Mouse (Mus musculus): ENCODE measurements around the gene Myo19. TPM values are rescaled to one million over a fixed set of nuclear protein-coding genes. Genes with fewer than 3 reads are reported as not detected.

Gene Myo19
- polyA plus RNA-seq, 1 experiment from 2014 or later: 10.0 TPM

- H3K27ac ChIP-seq (ENCODE audit: low read depth): peak overlapping the region; percentile 91
- H3K9ac ChIP-seq (ENCODE audit: low read length): peak overlapping the region; percentile 86
- no peaks in the 10 kb centered on the region for H3K9me3 ChIP-seq (ENCODE audit: control insufficient read depth, low read length)
- H3K27me3 ChIP-seq (replicated peaks; ENCODE audit: control insufficient read depth, insufficient read depth, low read length): no peaks in the 10 kb centered on the region
- WGBS: under 1% methylated on average over 24 of the region's 24 CpGs
- H3K4me3 ChIP-seq (ENCODE audit: low read depth, low read length): peak overlapping the region; percentile 63
- DNase-seq (ENCODE audit: low spot score): no peak
- H3K36me3 ChIP-seq (ENCODE audit: control insufficient read depth, insufficient read depth, low read length): peaks cover 20% of the 10 kb centered on the region
- peaks cover 7% of the 10 kb centered on the region; the same call in 1 of the 2 replicates for H3K4me1 ChIP-seq (replicated peaks; ENCODE audit: control insufficient read depth, insufficient read depth, low read length)
- ATAC-seq (replicated peaks; ENCODE audit: low FRiP score, low TSS enrichment, low read depth): peak; percentile 64
- H3K4me2 ChIP-seq (ENCODE audit: low read length): peak overlapping the region; percentile 96
Observed at GRCm38 (mm10) chr11:84880465-84880961, 565 bp downstream of the Myo19 start.

- peaks cover 23% of the 10 kb centered on the region for H3K36me3 ChIP-seq (ENCODE audit: control insufficient read depth, insufficient read depth, low read length)
- H3K4me1 ChIP-seq (replicated peaks; ENCODE audit: control insufficient read depth, insufficient read depth, low read length): peaks cover 7% of the 10 kb centered on the region; the same call in 1 of the 2 replicates
- WGBS: 49% methylated on average over 9 of the region's 9 CpGs
- peak overlapping the region; percentile 63 for H3K4me3 ChIP-seq (ENCODE audit: low read depth, low read length)
- no peaks in the 10 kb centered on the region for H3K27me3 ChIP-seq (replicated peaks; ENCODE audit: control insufficient read depth, insufficient read depth, low read length)
- H3K9me3 ChIP-seq (ENCODE audit: control insufficient read depth, low read length): no peaks in the 10 kb centered on the region
- H3K4me2 ChIP-seq (ENCODE audit: low read length): peak overlapping the region; percentile 96
- ATAC-seq (replicated peaks; ENCODE audit: low FRiP score, low TSS enrichment, low read depth): no peak
- peak overlapping the region; percentile 86 for H3K9ac ChIP-seq (ENCODE audit: low read length)
- peak overlapping the region; percentile 91 for H3K27ac ChIP-seq (ENCODE audit: low read depth)
- DNase-seq (ENCODE audit: low spot score): no peak
Observed at GRCm38 (mm10) chr11:84880971-84881370, 1.0 kb downstream of the Myo19 start.

- Histone ChIP-seq H3K4me3 (ENCODE audit: low read depth, low read length) (no peak overlapping the region), H3K36me3 (ENCODE audit: control insufficient read depth, insufficient read depth, low read length) (peaks cover 31% of the 10 kb centered on the region), H3K9ac (ENCODE audit: low read length) (no peak overlapping the region), H3K4me1 (replicated peaks; ENCODE audit: control insufficient read depth, insufficient read depth, low read length) (peaks cover 7% of the 10 kb centered on the region; the same call in 1 of the 2 replicates), H3K27me3 (replicated peaks; ENCODE audit: control insufficient read depth, insufficient read depth, low read length) (no peaks in the 10 kb centered on the region), H3K27ac (ENCODE audit: low read depth) (no peak overlapping the region), H3K9me3 (ENCODE audit: control insufficient read depth, low read length) (no peaks in the 10 kb centered on the region), H3K4me2 (ENCODE audit: low read length) (no peak overlapping the region)
- no peak for ATAC-seq (replicated peaks; ENCODE audit: low FRiP score, low TSS enrichment, low read depth)
- no peak for DNase-seq (ENCODE audit: low spot score)
- 89% methylated on average over 7 of the region's 7 CpGs for WGBS
Observed at GRCm38 (mm10) chr11:84882346-84882745, 2.4 kb downstream of the Myo19 start.

- H3K9ac ChIP-seq (ENCODE audit: low read length): no peak overlapping the region
- no peak overlapping the region for H3K4me2 ChIP-seq (ENCODE audit: low read length)
- ATAC-seq (replicated peaks; ENCODE audit: low FRiP score, low TSS enrichment, low read depth) (no peak), DNase-seq (ENCODE audit: low spot score) (no peak)
- peaks cover 7% of the 10 kb centered on the region; the same call in 1 of the 2 replicates for H3K4me1 ChIP-seq (replicated peaks; ENCODE audit: control insufficient read depth, insufficient read depth, low read length)
- WGBS: 79% methylated on average over 4 of the region's 4 CpGs
- H3K9me3 ChIP-seq (ENCODE audit: control insufficient read depth, low read length): no peaks in the 10 kb centered on the region
- no peak overlapping the region for H3K27ac ChIP-seq (ENCODE audit: low read depth)
- no peak overlapping the region for H3K4me3 ChIP-seq (ENCODE audit: low read depth, low read length)
- H3K36me3 ChIP-seq (ENCODE audit: control insufficient read depth, insufficient read depth, low read length): peaks cover 50% of the 10 kb centered on the region
- no peaks in the 10 kb centered on the region for H3K27me3 ChIP-seq (replicated peaks; ENCODE audit: control insufficient read depth, insufficient read depth, low read length)
Observed at GRCm38 (mm10) chr11:84885238-84885637, 5.3 kb downstream of the Myo19 start.

GRCm38 (mm10) chr11:84886236-84886635 lies 6.3 kb downstream of the Myo19 start:
- Histone ChIP-seq H3K9me3 (ENCODE audit: control insufficient read depth, low read length) (no peaks in the 10 kb centered on the region), H3K9ac (ENCODE audit: low read length) (no peak overlapping the region), H3K27me3 (replicated peaks; ENCODE audit: control insufficient read depth, insufficient read depth, low read length) (no peaks in the 10 kb centered on the region), H3K27ac (ENCODE audit: low read depth) (peak overlapping the region; percentile 43), H3K4me3 (ENCODE audit: low read depth, low read length) (no peak overlapping the region), H3K4me2 (ENCODE audit: low read length) (no peak overlapping the region), H3K36me3 (ENCODE audit: control insufficient read depth, insufficient read depth, low read length) (peaks cover 54% of the 10 kb centered on the region), H3K4me1 (replicated peaks; ENCODE audit: control insufficient read depth, insufficient read depth, low read length) (peaks cover 3% of the 10 kb centered on the region; the same call in 1 of the 2 replicates)
- WGBS: 89% methylated on average over 5 of the region's 5 CpGs
- DNase-seq (ENCODE audit: low spot score) (no peak), ATAC-seq (replicated peaks; ENCODE audit: low FRiP score, low TSS enrichment, low read depth) (no peak)

GRCm38 (mm10) chr11:84886767-84887511 lies 7.0 kb downstream of the Myo19 start:
- Histone ChIP-seq H3K36me3 (ENCODE audit: control insufficient read depth, insufficient read depth, low read length) (peaks cover 59% of the 10 kb centered on the region), H3K4me2 (ENCODE audit: low read length) (no peak overlapping the region), H3K27me3 (replicated peaks; ENCODE audit: control insufficient read depth, insufficient read depth, low read length) (no peaks in the 10 kb centered on the region), H3K4me1 (replicated peaks; ENCODE audit: control insufficient read depth, insufficient read depth, low read length) (no peaks in the 10 kb centered on the region), H3K9ac (ENCODE audit: low read length) (no peak overlapping the region), H3K27ac (ENCODE audit: low read depth) (peak overlapping the region; percentile 59), H3K9me3 (ENCODE audit: control insufficient read depth, low read length) (no peaks in the 10 kb centered on the region), H3K4me3 (ENCODE audit: low read depth, low read length) (no peak overlapping the region)
- no peak for ATAC-seq (replicated peaks; ENCODE audit: low FRiP score, low TSS enrichment, low read depth)
- WGBS: 82% methylated on average over 11 of the region's 11 CpGs
- no peak for DNase-seq (ENCODE audit: low spot score)

- Histone ChIP-seq H3K36me3 (ENCODE audit: control insufficient read depth, insufficient read depth, low read length) (peaks cover 70% of the 10 kb centered on the region), H3K27ac (ENCODE audit: low read depth) (no peak overlapping the region), H3K9ac (ENCODE audit: low read length) (no peak overlapping the region), H3K4me3 (ENCODE audit: low read depth, low read length) (no peak overlapping the region), H3K27me3 (replicated peaks; ENCODE audit: control insufficient read depth, insufficient read depth, low read length) (no peaks in the 10 kb centered on the region), H3K4me2 (ENCODE audit: low read length) (no peak overlapping the region), H3K4me1 (replicated peaks; ENCODE audit: control insufficient read depth, insufficient read depth, low read length) (no peaks in the 10 kb centered on the region), H3K9me3 (ENCODE audit: control insufficient read depth, low read length) (no peaks in the 10 kb centered on the region)
- ATAC-seq (replicated peaks; ENCODE audit: low FRiP score, low TSS enrichment, low read depth) (no peak), DNase-seq (ENCODE audit: low spot score) (no peak)
- 97% methylated on average over 8 of the region's 8 CpGs for WGBS
Observed at GRCm38 (mm10) chr11:84888025-84888424, 8.1 kb downstream of the Myo19 start.

- Histone ChIP-seq H3K27ac (ENCODE audit: low read depth) (no peak overlapping the region), H3K36me3 (ENCODE audit: control insufficient read depth, insufficient read depth, low read length) (peaks cover 64% of the 10 kb centered on the region), H3K27me3 (replicated peaks; ENCODE audit: control insufficient read depth, insufficient read depth, low read length) (no peaks in the 10 kb centered on the region), H3K9me3 (ENCODE audit: control insufficient read depth, low read length) (no peaks in the 10 kb centered on the region), H3K9ac (ENCODE audit: low read length) (no peak overlapping the region), H3K4me2 (ENCODE audit: low read length) (no peak overlapping the region), H3K4me3 (ENCODE audit: low read depth, low read length) (no peak overlapping the region), H3K4me1 (replicated peaks; ENCODE audit: control insufficient read depth, insufficient read depth, low read length) (no peaks in the 10 kb centered on the region)
- DNase-seq (ENCODE audit: low spot score): no peak
- WGBS: 91% methylated on average over 2 of the region's 2 CpGs
- ATAC-seq (replicated peaks; ENCODE audit: low FRiP score, low TSS enrichment, low read depth): no peak
Observed at GRCm38 (mm10) chr11:84889492-84889891, 9.5 kb downstream of the Myo19 start.

GRCm38 (mm10) chr11:84891705-84892104 lies 11.8 kb downstream of the Myo19 start:
- no peak overlapping the region for H3K4me3 ChIP-seq (ENCODE audit: low read depth, low read length)
- H3K27me3 ChIP-seq (replicated peaks; ENCODE audit: control insufficient read depth, insufficient read depth, low read length): no peaks in the 10 kb centered on the region
- H3K36me3 ChIP-seq (ENCODE audit: control insufficient read depth, insufficient read depth, low read length): peaks cover 59% of the 10 kb centered on the region
- DNase-seq (ENCODE audit: low spot score) (no peak), ATAC-seq (replicated peaks; ENCODE audit: low FRiP score, low TSS enrichment, low read depth) (no peak)
- 91% methylated on average over 7 of the region's 7 CpGs for WGBS
- H3K4me1 ChIP-seq (replicated peaks; ENCODE audit: control insufficient read depth, insufficient read depth, low read length): no peaks in the 10 kb centered on the region
- H3K27ac ChIP-seq (ENCODE audit: low read depth): no peak overlapping the region
- no peak overlapping the region for H3K9ac ChIP-seq (ENCODE audit: low read length)
- H3K4me2 ChIP-seq (ENCODE audit: low read length): no peak overlapping the region
- H3K9me3 ChIP-seq (ENCODE audit: control insufficient read depth, low read length): no peaks in the 10 kb centered on the region
